Comparison of ENCODE assay signal across 21 mouse cellular contexts in the genomic region with DNA sequence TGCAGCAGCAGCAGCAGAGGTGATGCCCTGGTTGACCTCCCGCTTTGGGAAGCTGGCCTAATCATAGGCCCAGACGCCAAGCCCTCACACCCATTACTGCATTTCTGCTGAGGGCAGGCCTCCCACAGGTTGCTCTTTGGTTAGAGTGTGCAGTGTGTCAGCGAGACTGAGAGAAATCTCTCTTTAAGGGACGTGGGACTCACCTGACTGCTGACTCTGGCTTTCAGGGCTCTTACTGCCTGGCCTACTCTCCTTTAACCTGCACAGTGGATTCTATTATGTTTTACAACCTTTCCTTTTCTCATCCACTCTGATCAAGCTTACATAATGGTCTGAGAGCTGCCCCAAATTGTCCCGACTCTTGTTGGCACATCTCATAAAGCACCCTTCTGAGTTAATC.
A peak's percentile ranks its signal among the peaks of the same experiment; 100 is the strongest.
DNase-seq lines count a peak whose midpoint lies in the region; ATAC-seq and TF ChIP-seq lines count a peak whose summit lies in the region.
"Had no signal": no experiment of that assay in that cellular context is flagged by ENCODE, and none has a peak within 500 bp of the region (broad histone marks: within the 10 kb centered on the region; RNA-seq: fewer than 3 reads in every experiment).

No protein-coding gene starts in this region.

- no peak for ATAC-seq in hindbrain, embryonic 11.5 days (ENCODE audit: low FRiP score)
- no peak for ATAC-seq in hindbrain, embryonic 16.5 days
- ATAC-seq in midbrain, embryonic 11.5 days (ENCODE audit: low FRiP score) = no peak
- no peak; the same call in 1 of the 2 replicates for ATAC-seq in midbrain, embryonic 13.5 days
- ATAC-seq in neural tube, embryonic 15.5 days (ENCODE audit: low FRiP score) = peak; percentile 51; the same call in 1 of the 2 replicates
- ATAC-seq in granulocyte monocyte progenitor cell, adult 5-6 weeks (replicated peaks; ENCODE audit: poor library complexity, severe bottlenecking) = no peak
- ATAC-seq: forebrain, embryonic 13.5 days; forebrain, embryonic 15.5 days; forebrain, postnatal 0 days had no signal

- H3K27me3 ChIP-seq in hindbrain, embryonic 11.5 days (ENCODE audit: control insufficient read depth, insufficient read depth, low read length) = no peaks in the 10 kb centered on the region
- no peaks in the 10 kb centered on the region for H3K27me3 ChIP-seq in hindbrain, embryonic 16.5 days (replicated peaks; ENCODE audit: control insufficient read depth, insufficient read depth, low read length)
- H3K27me3 ChIP-seq in midbrain, embryonic 11.5 days (ENCODE audit: control insufficient read depth, insufficient read depth, low read length) = no peaks in the 10 kb centered on the region
- H3K27me3 ChIP-seq in midbrain, embryonic 13.5 days = no peaks in the 10 kb centered on the region
- no peaks in the 10 kb centered on the region for H3K27me3 ChIP-seq in neural tube, embryonic 15.5 days (replicated peaks)
- H3K27me3 ChIP-seq: embryonic facial prominence, embryonic 12.5 days; forebrain, embryonic 13.5 days; forebrain, embryonic 15.5 days had no signal

- no peak overlapping the region for H3K4me3 ChIP-seq in hindbrain, embryonic 11.5 days (ENCODE audit: low read depth, low read length)
- H3K4me3 ChIP-seq in hindbrain, embryonic 16.5 days (ENCODE audit: low read length) = no peak overlapping the region
- H3K4me3 ChIP-seq in midbrain, embryonic 11.5 days (ENCODE audit: low read depth, low read length) = no peak overlapping the region
- H3K4me3 ChIP-seq in midbrain, embryonic 13.5 days (replicated peaks) = no peak overlapping the region
- H3K4me3 ChIP-seq in neural tube, embryonic 15.5 days (replicated peaks) = no peak overlapping the region
- H3K4me3 ChIP-seq: embryonic facial prominence, embryonic 10.5 days; embryonic facial prominence, embryonic 12.5 days; forebrain, embryonic 13.5 days; forebrain, embryonic 15.5 days had no signal

- no peaks in the 10 kb centered on the region for H3K36me3 ChIP-seq in hindbrain, embryonic 11.5 days (ENCODE audit: control insufficient read depth, insufficient read depth, low read length)
- no peaks in the 10 kb centered on the region for H3K36me3 ChIP-seq in hindbrain, embryonic 16.5 days (ENCODE audit: control insufficient read depth, insufficient read depth, low read length)
- no peaks in the 10 kb centered on the region for H3K36me3 ChIP-seq in midbrain, embryonic 11.5 days (ENCODE audit: control insufficient read depth, insufficient read depth, low read length)
- no peaks in the 10 kb centered on the region for H3K36me3 ChIP-seq in midbrain, embryonic 13.5 days
- H3K36me3 ChIP-seq in neural tube, embryonic 15.5 days = no peaks in the 10 kb centered on the region
- H3K36me3 ChIP-seq: embryonic facial prominence, embryonic 10.5 days; embryonic facial prominence, embryonic 12.5 days; forebrain, embryonic 15.5 days had no signal

- H3K4me1 ChIP-seq in hindbrain, embryonic 11.5 days (replicated peaks; ENCODE audit: control insufficient read depth, insufficient read depth, low read length) = no peaks in the 10 kb centered on the region
- H3K4me1 ChIP-seq in hindbrain, embryonic 16.5 days (ENCODE audit: control insufficient read depth, insufficient read depth, low read depth, low read length) = no peaks in the 10 kb centered on the region
- H3K4me1 ChIP-seq in midbrain, embryonic 11.5 days (ENCODE audit: control insufficient read depth, insufficient read depth, low read length) = peaks cover 4% of the 10 kb centered on the region; the same call in 1 of the 2 replicates
- peaks cover 5% of the 10 kb centered on the region for H3K4me1 ChIP-seq in midbrain, embryonic 13.5 days (replicated peaks)
- H3K4me1 ChIP-seq in neural tube, embryonic 15.5 days = no peaks in the 10 kb centered on the region
- H3K4me1 ChIP-seq: embryonic facial prominence, embryonic 12.5 days; forebrain, embryonic 13.5 days; forebrain, embryonic 15.5 days had no signal

- no peak for DNase-seq in hindbrain, embryonic 11.5 days (ENCODE audit: low spot score)
- DNase-seq in midbrain, embryonic 11.5 days (ENCODE audit: low spot score, missing footprints) = peak; percentile 39
- DNase-seq in neural tube, embryonic 10.5 days (ENCODE audit: extremely low spot score, low spot score) = no peak
- DNase-seq in brain, embryonic 14.5 days (ENCODE audit: low read depth) = peak; percentile 8
- DNase-seq: adrenal gland, adult 2 months; adrenal gland, postnatal 10 days; adrenal gland, postnatal 25 days; cerebellum, adult 11-12 months; cerebellum, adult 2 months; cerebellum, adult 9-10 months; cerebellum, postnatal 10 days; cerebellum, postnatal 25 days; forebrain, postnatal 0 days had no signal

- TF ChIP-seq POLR2A in brain, embryonic 14.5 days (IDR thresholded peaks at IDR 0.05; ENCODE audit: borderline replicate concordance, extremely low read depth, insufficient read depth, insufficient read length, poor library complexity, severe bottlenecking) = no peak

- H3K4me2 ChIP-seq in hindbrain, embryonic 11.5 days (replicated peaks; ENCODE audit: low read depth, low read length) = no peak overlapping the region
- no peak overlapping the region for H3K4me2 ChIP-seq in hindbrain, embryonic 16.5 days (ENCODE audit: low read length)
- no peak overlapping the region for H3K4me2 ChIP-seq in midbrain, embryonic 11.5 days
- no peak overlapping the region for H3K4me2 ChIP-seq in midbrain, embryonic 13.5 days (replicated peaks)
- no peak overlapping the region for H3K4me2 ChIP-seq in neural tube, embryonic 15.5 days
- H3K4me2 ChIP-seq: embryonic facial prominence, embryonic 12.5 days; forebrain, embryonic 13.5 days; forebrain, embryonic 15.5 days had no signal

- WGBS in hindbrain, embryonic 11.5 days = 52% methylated on average over 5 of the region's 5 CpGs
- 58% methylated on average over 5 of the region's 5 CpGs for whole genome bisulfite sequencing in hindbrain, embryonic 16.5 days
- 38% methylated on average over 5 of the region's 5 CpGs for WGBS in midbrain, embryonic 11.5 days
- 38% methylated on average over 5 of the region's 5 CpGs for WGBS in midbrain, embryonic 13.5 days
- 65% methylated on average over 5 of the region's 5 CpGs for WGBS in neural tube, embryonic 15.5 days

- peak overlapping the region; percentile 30; the same call in 1 of the 2 replicates for H3K27ac ChIP-seq in hindbrain, embryonic 11.5 days (ENCODE audit: low read depth, low read length)
- no peak overlapping the region for H3K27ac ChIP-seq in hindbrain, embryonic 16.5 days (ENCODE audit: low read depth, low read length)
- H3K27ac ChIP-seq in midbrain, embryonic 11.5 days (ENCODE audit: low read depth, low read length) = no peak overlapping the region
- no peak overlapping the region for H3K27ac ChIP-seq in midbrain, embryonic 13.5 days
- no peak overlapping the region for H3K27ac ChIP-seq in neural tube, embryonic 15.5 days (replicated peaks)
- H3K27ac ChIP-seq: embryonic facial prominence, embryonic 10.5 days; embryonic facial prominence, embryonic 12.5 days; forebrain, embryonic 13.5 days; forebrain, embryonic 15.5 days had no signal

- TF ChIP-seq CTCF in brain, embryonic 14.5 days (IDR thresholded peaks at IDR 0.05; ENCODE audit: borderline replicate concordance, extremely low read depth, insufficient read depth, insufficient read length) = no peak

- H3K9me3 ChIP-seq in hindbrain, embryonic 11.5 days (ENCODE audit: control insufficient read depth, low read length) = no peaks in the 10 kb centered on the region
- no peaks in the 10 kb centered on the region for H3K9me3 ChIP-seq in hindbrain, embryonic 16.5 days (ENCODE audit: control insufficient read depth, low read length)
- no peaks in the 10 kb centered on the region for H3K9me3 ChIP-seq in midbrain, embryonic 11.5 days (ENCODE audit: control insufficient read depth, low read length)
- no peaks in the 10 kb centered on the region for H3K9me3 ChIP-seq in midbrain, embryonic 13.5 days
- no peaks in the 10 kb centered on the region for H3K9me3 ChIP-seq in neural tube, embryonic 15.5 days (replicated peaks)
- H3K9me3 ChIP-seq: embryonic facial prominence, embryonic 10.5 days; embryonic facial prominence, embryonic 12.5 days; forebrain, embryonic 13.5 days; forebrain, embryonic 15.5 days had no signal

- no peak overlapping the region for H3K9ac ChIP-seq in hindbrain, embryonic 11.5 days (ENCODE audit: low read depth, low read length)
- no peak overlapping the region for H3K9ac ChIP-seq in hindbrain, embryonic 16.5 days (ENCODE audit: low read depth, low read length)
- H3K9ac ChIP-seq in midbrain, embryonic 11.5 days (ENCODE audit: low read length) = no peak overlapping the region
- no peak overlapping the region for H3K9ac ChIP-seq in midbrain, embryonic 13.5 days (replicated peaks)
- H3K9ac ChIP-seq in neural tube, embryonic 15.5 days (replicated peaks) = no peak overlapping the region
- H3K9ac ChIP-seq: embryonic facial prominence, embryonic 12.5 days; forebrain, embryonic 13.5 days; forebrain, embryonic 15.5 days; forebrain, postnatal 0 days had no signal

Comparison
In these comparisons a context has a peak if more than half of its experiments do, and no peak if none do; other contexts are left out.
1. DNase-seq: peak in midbrain, embryonic 11.5 days (single experiment) and brain, embryonic 14.5 days (single experiment); none in hindbrain, embryonic 11.5 days (single experiment) and neural tube, embryonic 10.5 days (single experiment).